Mouse (Mus musculus) inflammation-experienced regulatory T-cells, adult 6 months (primary cell): Measurements from ENCODE around the gene Fam234b. TPM values are rescaled to one million over a fixed set of nuclear protein-coding genes. Genes with fewer than 3 reads are reported as not detected.

Experiments used
- ATAC-seq: one replicate; pipeline ENCODE4 v1.8.0; 2017
- polyA plus RNA-seq, 3 experiments: library from polyadenylated mRNA; unstranded; fragments of 100-300 nt; shearing (Covaris generic); gene quantifications; one replicate each; pipeline ENCODE4 v1.2.1; 2017

Fam234b gene
- polyA plus RNA-seq, 3 experiments from 2014 or later = 21.9 to 30.2 (median 30.2) TPM

- no peak for ATAC-seq
Measured at GRCm38 (mm10) chr6:135230586-135230985, 32.8 kb downstream of the Fam234b start.

- no peak for ATAC-seq
Measured at GRCm38 (mm10) chr6:135232443-135233182, 34.8 kb downstream of the Fam234b start.

- peak; percentile 72 for ATAC-seq
Measured at GRCm38 (mm10) chr6:135235742-135236141, 38.0 kb downstream of the Fam234b start.

GRCm38 (mm10) chr6:135236576-135236975 lies 38.8 kb downstream of the Fam234b start:
- no peak for ATAC-seq

GRCm38 (mm10) chr6:135237326-135237725 lies 39.5 kb downstream of the Fam234b start:
- ATAC-seq = peak; percentile 49

- ATAC-seq = no peak
Measured at GRCm38 (mm10) chr6:135238211-135238610, 40.4 kb downstream of the Fam234b start.

GRCm38 (mm10) chr6:135240361-135240760 lies 42.6 kb downstream of the Fam234b start:
- no peak for ATAC-seq

GRCm38 (mm10) chr6:135245586-135245985 lies 47.8 kb downstream of the Fam234b start:
- ATAC-seq = no peak

GRCm38 (mm10) chr6:135247861-135248260 lies 50.1 kb downstream of the Fam234b start:
- ATAC-seq = no peak

GRCm38 (mm10) chr6:135249846-135250531 lies 52.2 kb downstream of the Fam234b start:
- peak; percentile 65 for ATAC-seq

- ATAC-seq = no peak
Measured at GRCm38 (mm10) chr6:135250926-135251699, 53.3 kb downstream of the Fam234b start.

- no peak for ATAC-seq
Measured at GRCm38 (mm10) chr6:135251849-135252727, 54.3 kb downstream of the Fam234b start.

GRCm38 (mm10) chr6:135252728-135253077 lies 54.9 kb downstream of the Fam234b start:
- ATAC-seq = no peak

- no peak for ATAC-seq
Measured at GRCm38 (mm10) chr6:135254153-135254552, 56.4 kb downstream of the Fam234b start, which contains the start of gene Gsg1. Gene Gsg1 (minus strand): TSS chr6:135254351.

- no peak for ATAC-seq
Measured at GRCm38 (mm10) chr6:135260435-135260834, 62.7 kb downstream of the Fam234b start.

GRCm38 (mm10) chr6:135261124-135261523 lies 63.3 kb downstream of the Fam234b start:
- ATAC-seq = no peak

GRCm38 (mm10) chr6:135262565-135262964 lies 64.8 kb downstream of the Fam234b start:
- no peak for ATAC-seq

- no peak for ATAC-seq
Measured at GRCm38 (mm10) chr6:135264136-135264535, 66.4 kb downstream of the Fam234b start.

- ATAC-seq = no peak
Measured at GRCm38 (mm10) chr6:135266056-135266455, 68.3 kb downstream of the Fam234b start.

GRCm38 (mm10) chr6:135267221-135267620 lies 69.4 kb downstream of the Fam234b start:
- no peak for ATAC-seq

- ATAC-seq = no peak
Measured at GRCm38 (mm10) chr6:135268392-135268791, 70.6 kb downstream of the Fam234b start.

GRCm38 (mm10) chr6:135269626-135270025 lies 71.8 kb downstream of the Fam234b start:
- no peak for ATAC-seq
